Mouse (Mus musculus): ENCODE measurements around the gene Borcs7.

GRCm38 (mm10) chr19:46715016-46715415 lies 25.3 kb downstream of the Borcs7 start:
- no peak for TF ChIP-seq GATA1 (IDR thresholded peaks at IDR 0.05; ENCODE audit: low read length)
- no peak for TF ChIP-seq TAL1 (IDR thresholded peaks at IDR 0.05; ENCODE audit: low read length)
